Mouse (Mus musculus) limb, embryonic 10.5 days (tissue): ENCODE measurements at regions not wholly inside any gene's neighbourhood (a gene's known extent, or its start where the extent isn't known, plus 50 kb on each side); places are given as distances from the start of the nearest gene placed in this dataset. TPM values are rescaled to one million over a fixed set of nuclear protein-coding genes. Genes with fewer than 3 reads are reported as not detected.

Experiments used
- DNase-seq: peaks from one replicate; pipeline ENCODE4 v3.0.0-alpha.2; 2017; ENCODE audit warnings: low spot score
- H3K27ac ChIP-seq: fragments of 300-500 bp; sonication (generic); 2 replicates; pipeline ENCODE4 v1.5.1; 2016; ENCODE audit warnings: mild to moderate bottlenecking
- H3K27me3 ChIP-seq: fragments of 300-500 bp; sonication (generic); 2 replicates; pipeline ENCODE4 v1.6.1; 2016; ENCODE audit warnings: low read depth, mild to moderate bottlenecking; ENCODE audit not compliant: poor library complexity, severe bottlenecking
- H3K36me3 ChIP-seq: fragments of 300-500 bp; sonication (generic); 2 replicates; pipeline ENCODE4 v1.6.1; 2016; ENCODE audit warnings: mild to moderate bottlenecking, moderate library complexity
- H3K4me1 ChIP-seq: fragments of 300-500 bp; sonication (generic); 2 replicates; pipeline ENCODE4 v1.6.1; 2016
- H3K4me3 ChIP-seq: fragments of 300-500 bp; sonication (generic); 2 replicates; pipeline ENCODE4 v1.5.1; 2016; ENCODE audit warnings: mild to moderate bottlenecking, moderate library complexity
- H3K9me3 ChIP-seq: fragments of 300-500 bp; sonication (generic); replicated peaks from 2 replicates; pipeline ENCODE4 v1.6.1; 2016; ENCODE audit warnings: mild to moderate bottlenecking
- WGBS: fragments of 180-500 bp; shearing (Covaris S2); methylation state at CpG from one replicate; pipeline ENCODE4 v1.1.7; 2016; 5-methylcytosine and 5-hydroxymethylcytosine counted together
- microRNA-seq: library from miRNA; unstranded; fragments of <30 nt; microRNA quantifications from one replicate; pipeline ENCODE4, GENCODE M21; 2017

GRCm38 (mm10) chr10:109129068-109129467, 118.3 kb upstream of the Syt1 start:
- Histone ChIP-seq H3K9me3 (no peaks in the 10 kb centered on the region), H3K27me3 (no peaks in the 10 kb centered on the region), H3K36me3 (no peaks in the 10 kb centered on the region), H3K4me1 (no peaks in the 10 kb centered on the region), H3K4me3 (no peak overlapping the region), H3K27ac (no peak overlapping the region)
- 82% methylated on average over 3 of the region's 3 CpGs for WGBS
- DNase-seq, result no peak

- Histone ChIP-seq H3K4me3 (no peak overlapping the region), H3K9me3 (no peaks in the 10 kb centered on the region), H3K27ac (no peak overlapping the region), H3K27me3 (no peaks in the 10 kb centered on the region), H3K36me3 (no peaks in the 10 kb centered on the region), H3K4me1 (no peaks in the 10 kb centered on the region)
- WGBS, result 96% methylated on average over 2 of the region's 2 CpGs
- no peak for DNase-seq
Observed at GRCm38 (mm10) chr10:109126699-109127098, 115.9 kb upstream of the Syt1 start.

GRCm38 (mm10) chr10:109117143-109117542, 106.4 kb upstream of the Syt1 start:
- no peak overlapping the region for H3K27ac ChIP-seq
- DNase-seq, result no peak
- no peak overlapping the region for H3K4me3 ChIP-seq
- H3K27me3 ChIP-seq, result no peaks in the 10 kb centered on the region
- 90% methylated on average over 5 of the region's 5 CpGs for WGBS
- H3K9me3 ChIP-seq, result no peaks in the 10 kb centered on the region
- no peaks in the 10 kb centered on the region for H3K4me1 ChIP-seq
- H3K36me3 ChIP-seq, result no peaks in the 10 kb centered on the region

- no peak for DNase-seq
- H3K4me1 ChIP-seq, result no peaks in the 10 kb centered on the region
- H3K36me3 ChIP-seq, result no peaks in the 10 kb centered on the region
- 82% methylated on average over 4 of the region's 4 CpGs for WGBS
- no peak overlapping the region for H3K27ac ChIP-seq
- H3K9me3 ChIP-seq, result no peaks in the 10 kb centered on the region
- no peaks in the 10 kb centered on the region for H3K27me3 ChIP-seq
- no peak overlapping the region for H3K4me3 ChIP-seq
Observed at GRCm38 (mm10) chr10:109115013-109115627, 104.3 kb upstream of the Syt1 start.

- Histone ChIP-seq H3K36me3 (no peaks in the 10 kb centered on the region), H3K9me3 (no peaks in the 10 kb centered on the region), H3K4me1 (no peaks in the 10 kb centered on the region), H3K27me3 (no peaks in the 10 kb centered on the region), H3K4me3 (no peak overlapping the region), H3K27ac (no peak overlapping the region)
- 84% methylated on average over 2 of the region's 2 CpGs for WGBS
- no peak for DNase-seq
Observed at GRCm38 (mm10) chr10:109105781-109106180, 95.0 kb upstream of the Syt1 start.

GRCm38 (mm10) chr10:109092219-109092618, 81.4 kb upstream of the Syt1 start:
- 86% methylated on average over 4 of the region's 4 CpGs for WGBS
- H3K4me3 ChIP-seq, result no peak overlapping the region
- no peak overlapping the region for H3K27ac ChIP-seq
- no peak for DNase-seq
- H3K4me1 ChIP-seq, result no peaks in the 10 kb centered on the region
- no peaks in the 10 kb centered on the region for H3K36me3 ChIP-seq
- no peaks in the 10 kb centered on the region for H3K9me3 ChIP-seq
- H3K27me3 ChIP-seq, result no peaks in the 10 kb centered on the region

- no peak overlapping the region for H3K27ac ChIP-seq
- DNase-seq, result no peak
- no peaks in the 10 kb centered on the region for H3K27me3 ChIP-seq
- 42% methylated on average over 7 of the region's 7 CpGs for WGBS
- no peaks in the 10 kb centered on the region for H3K4me1 ChIP-seq
- no peaks in the 10 kb centered on the region for H3K9me3 ChIP-seq
- no peak overlapping the region for H3K4me3 ChIP-seq
- no peaks in the 10 kb centered on the region for H3K36me3 ChIP-seq
Observed at GRCm38 (mm10) chr10:109079773-109080172, 69.0 kb upstream of the Syt1 start.

- no peaks in the 10 kb centered on the region for H3K27me3 ChIP-seq
- H3K27ac ChIP-seq, result no peak overlapping the region
- no peaks in the 10 kb centered on the region for H3K36me3 ChIP-seq
- H3K9me3 ChIP-seq, result no peaks in the 10 kb centered on the region
- DNase-seq, result no peak
- no peak overlapping the region for H3K4me3 ChIP-seq
- H3K4me1 ChIP-seq, result no peaks in the 10 kb centered on the region
- 87% methylated on average over 7 of the region's 7 CpGs for WGBS
Observed at GRCm38 (mm10) chr10:109074218-109074617, 63.4 kb upstream of the Syt1 start.

Small RNAs in the stretch of these regions (microRNA-seq; reads per million reads assigned to microRNA genes)
- gene Gm44495, result not detected
